Mouse (Mus musculus) midbrain, embryonic 16.5 days (tissue): ENCODE data around the gene Hs6st3. TPM values are rescaled to one million over a fixed set of nuclear protein-coding genes. Genes with fewer than 3 reads are reported as not detected.
"Not testable (repeated sequence)": the region's sequence is repeated elsewhere in the genome, so short reads cannot be mapped to it uniquely, and the experiment has no call there.

Source experiments
- ATAC-seq: fragments of 200-750 bp; cut with Nextera tagmentation; 2 replicates; pipeline ENCODE4 v1.8.0; 2017; ENCODE audit warnings: moderate TSS enrichment
- H3K27ac ChIP-seq: fragments of 300-500 bp; sonication (generic); 2 replicates; pipeline ENCODE4 v1.5.1; 2014; ENCODE audit warnings: mild to moderate bottlenecking, low read length, mixed read lengths
- H3K27me3 ChIP-seq: fragments of 300-500 bp; sonication (generic); 2 replicates; pipeline ENCODE4 v1.6.1; 2014; ENCODE audit warnings: low read depth, low read length, mixed read lengths; ENCODE audit not compliant: control insufficient read depth, insufficient read depth
- H3K36me3 ChIP-seq: fragments of 300-500 bp; sonication (generic); 2 replicates; pipeline ENCODE4 v1.6.1; 2014; ENCODE audit warnings: mild to moderate bottlenecking, low read length, moderate library complexity, mixed read lengths; ENCODE audit not compliant: control insufficient read depth, insufficient read depth
- H3K4me1 ChIP-seq: fragments of 300-500 bp; sonication (generic); 2 replicates; pipeline ENCODE4 v1.6.1; 2014; ENCODE audit warnings: mild to moderate bottlenecking, low read length, mixed read lengths; ENCODE audit not compliant: control insufficient read depth, insufficient read depth
- H3K4me2 ChIP-seq: fragments of 300-500 bp; sonication (generic); 2 replicates; pipeline ENCODE4 v1.6.1; 2014; ENCODE audit warnings: mild to moderate bottlenecking, low read length, mixed read lengths
- H3K4me3 ChIP-seq: fragments of 300-500 bp; sonication (generic); 2 replicates; pipeline ENCODE4 v1.5.1; 2014; ENCODE audit warnings: low read depth, mild to moderate bottlenecking, low read length, moderate library complexity, mixed read lengths
- H3K9ac ChIP-seq: fragments of 300-500 bp; sonication (generic); 2 replicates; pipeline ENCODE4 v1.6.1; 2014; ENCODE audit warnings: low read depth, low read length, mixed read lengths
- H3K9me3 ChIP-seq: fragments of 300-500 bp; sonication (generic); replicated peaks from 2 replicates; pipeline ENCODE4 v1.6.1; 2014; ENCODE audit warnings: mild to moderate bottlenecking, low read length, mixed read lengths; ENCODE audit not compliant: control insufficient read depth, poor library complexity, severe bottlenecking
- WGBS: fragments of 180-500 bp; shearing (Covaris S2); extraction: QIAGEN DNeasy Blood & Tissue Kit; methylation state at CpG from one replicate; pipeline ENCODE4 v1.1.7; 2014; 5-methylcytosine and 5-hydroxymethylcytosine counted together
- polyA plus RNA-seq: library from polyadenylated mRNA; unstranded; fragments of >200 nt; fragmentation: Nextera tagmentation; extraction: Ambion mirVana; gene quantifications from 2 replicates; pipeline ENCODE4 v1.2.1, GENCODE M21; 2015

Hs6st3 gene
- polyA plus RNA-seq, 1 experiment from 2014 or later, result 1.3 TPM

GRCm38 (mm10) chr14:119260176-119260962, 122.2 kb downstream of the Hs6st3 start:
- H3K9ac ChIP-seq, result no peak overlapping the region
- no peaks in the 10 kb centered on the region for H3K36me3 ChIP-seq
- WGBS, result 67% methylated on average over 14 of the region's 14 CpGs
- H3K4me3 ChIP-seq, result no peak overlapping the region
- H3K27ac ChIP-seq, result 0 out of 2 replicates have a peak overlapping the region, but pooled peaks have one; percentile 37
- H3K27me3 ChIP-seq, result no peaks in the 10 kb centered on the region
- peak; percentile 51; the same call in 1 of the 2 replicates for ATAC-seq
- no peaks in the 10 kb centered on the region for H3K9me3 ChIP-seq
- H3K4me1 ChIP-seq, result no peaks in the 10 kb centered on the region
- no peak overlapping the region for H3K4me2 ChIP-seq

DNA sequence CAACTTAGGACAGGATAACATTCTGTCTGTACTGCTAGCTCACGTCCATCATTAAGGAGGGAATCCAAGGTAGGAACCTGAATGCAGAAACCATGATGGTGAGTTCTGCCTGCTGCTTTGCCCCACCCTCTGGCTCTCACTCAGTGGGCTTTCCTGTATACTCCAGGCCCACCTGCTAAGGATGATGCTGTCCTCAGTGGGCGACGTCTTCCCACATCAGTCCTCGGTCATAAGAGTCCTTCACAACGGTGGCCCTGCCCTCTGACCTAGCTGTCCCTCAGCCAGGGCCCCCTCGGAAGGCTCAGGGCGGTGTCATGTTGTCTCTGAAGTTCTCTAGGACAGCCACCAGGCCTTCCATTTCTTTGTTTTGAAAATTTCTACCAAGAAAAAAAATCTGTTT, 128.2 kb downstream of the Hs6st3 start:
- 82% methylated on average over 7 of the region's 7 CpGs for WGBS
- Histone ChIP-seq H3K36me3 (no peaks in the 10 kb centered on the region), H3K4me2 (no peak overlapping the region), H3K27me3 (no peaks in the 10 kb centered on the region), H3K4me3 (no peak overlapping the region), H3K9me3 (no peaks in the 10 kb centered on the region), H3K9ac (no peak overlapping the region), H3K4me1 (no peaks in the 10 kb centered on the region), H3K27ac (no peak overlapping the region)
- ATAC-seq, result no peak

GRCm38 (mm10) chr14:119273088-119273487, 134.9 kb downstream of the Hs6st3 start:
- Histone ChIP-seq H3K27ac (no peak overlapping the region), H3K4me1 (no peaks in the 10 kb centered on the region), H3K36me3 (no peaks in the 10 kb centered on the region), H3K4me3 (no peak overlapping the region), H3K9me3 (no peaks in the 10 kb centered on the region), H3K27me3 (no peaks in the 10 kb centered on the region), H3K9ac (no peak overlapping the region), H3K4me2 (no peak overlapping the region)
- WGBS, result 83% methylated on average over 7 of the region's 7 CpGs
- ATAC-seq, result no peak

DNA sequence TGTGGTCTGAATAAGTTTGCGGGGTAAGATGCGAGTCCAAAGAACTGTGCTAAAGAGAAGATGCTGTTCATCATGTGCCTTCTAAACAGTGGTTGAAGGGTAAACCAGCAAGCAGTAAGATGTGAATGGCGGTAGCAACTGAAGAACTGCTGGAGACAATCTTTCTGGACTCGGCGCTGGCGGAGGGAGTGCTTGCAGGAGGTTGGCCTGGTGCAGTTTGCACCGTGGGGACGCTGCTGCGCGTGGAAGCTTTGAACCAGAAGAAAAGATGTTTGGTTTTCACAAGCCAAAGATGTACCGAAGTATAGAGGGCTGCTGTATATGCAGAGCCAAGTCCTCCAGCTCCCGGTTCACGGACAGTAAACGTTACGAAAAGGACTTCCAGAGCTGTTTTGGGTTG, 140.0 kb downstream of the Hs6st3 start:
- H3K36me3 ChIP-seq, H3K4me1 ChIP-seq, H3K9me3 ChIP-seq, H3K9ac ChIP-seq, H3K4me3 ChIP-seq, H3K27me3 ChIP-seq, H3K27ac ChIP-seq, ATAC-seq, H3K4me2 ChIP-seq: not testable (repeated sequence)
- WGBS, result 93% methylated on average over 10 of the region's 15 CpGs

GRCm38 (mm10) chr14:119283951-119284350, 145.8 kb downstream of the Hs6st3 start:
- no peak overlapping the region for H3K9ac ChIP-seq
- no peak overlapping the region for H3K4me2 ChIP-seq
- H3K4me1 ChIP-seq, result no peaks in the 10 kb centered on the region
- ATAC-seq, result no peak
- H3K36me3 ChIP-seq, result no peaks in the 10 kb centered on the region
- 85% methylated on average over 3 of the region's 3 CpGs for WGBS
- H3K27me3 ChIP-seq, result no peaks in the 10 kb centered on the region
- H3K4me3 ChIP-seq, result no peak overlapping the region
- H3K9me3 ChIP-seq, result no peaks in the 10 kb centered on the region
- no peak overlapping the region for H3K27ac ChIP-seq

DNA sequence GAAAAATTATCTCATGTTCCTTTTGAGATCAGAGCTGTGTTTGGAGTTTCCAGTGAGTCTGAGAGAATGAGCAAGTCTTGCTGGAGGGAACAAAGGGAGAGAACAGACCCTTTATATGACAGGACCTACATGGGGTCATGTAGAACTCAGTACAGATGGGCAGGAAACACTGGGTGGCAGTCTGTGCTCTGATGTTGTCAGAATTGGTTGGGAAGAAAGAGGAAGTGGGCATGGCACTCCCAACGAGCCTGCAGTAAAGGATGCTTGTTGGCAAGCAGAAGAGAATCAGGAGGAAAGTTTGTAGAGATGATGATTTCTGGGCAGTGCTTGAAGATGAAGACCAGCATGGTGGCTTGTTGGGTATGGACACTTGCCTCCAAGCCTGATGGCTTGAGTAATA, 151.5 kb downstream of the Hs6st3 start:
- whole genome bisulfite sequencing, result 77% methylated on average over 1 of the region's 1 CpGs
- Histone ChIP-seq H3K27ac (no peak overlapping the region), H3K9ac (no peak overlapping the region), H3K36me3 (no peaks in the 10 kb centered on the region), H3K4me1 (no peaks in the 10 kb centered on the region), H3K4me3 (no peak overlapping the region), H3K27me3 (no peaks in the 10 kb centered on the region), H3K4me2 (no peak overlapping the region), H3K9me3 (no peaks in the 10 kb centered on the region)
- ATAC-seq, result no peak

DNA sequence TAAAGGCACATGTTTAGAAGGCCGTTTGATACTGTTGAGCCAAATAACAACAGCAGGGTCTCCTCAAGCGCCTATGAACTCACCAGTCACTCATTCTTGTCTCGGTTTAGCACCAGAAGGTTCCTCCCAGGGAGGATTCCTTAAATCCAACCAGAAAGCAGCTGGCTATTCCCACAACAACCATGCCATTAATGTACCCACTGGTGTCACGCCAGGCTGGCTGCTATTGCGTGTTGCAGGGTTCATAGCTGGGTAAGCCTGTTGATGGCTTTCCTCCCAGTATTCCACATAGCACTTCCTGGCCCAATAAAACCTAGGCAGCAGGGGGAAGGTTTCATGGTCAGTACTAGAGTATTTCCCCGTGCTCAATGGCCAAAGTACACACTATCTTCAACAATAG, 155.9 kb downstream of the Hs6st3 start:
- Histone ChIP-seq H3K4me3 (no peak overlapping the region), H3K4me1 (no peaks in the 10 kb centered on the region), H3K9ac (no peak overlapping the region), H3K4me2 (no peak overlapping the region), H3K27ac (no peak overlapping the region), H3K9me3 (no peaks in the 10 kb centered on the region), H3K36me3 (no peaks in the 10 kb centered on the region), H3K27me3 (no peaks in the 10 kb centered on the region)
- 87% methylated on average over 6 of the region's 6 CpGs for WGBS
- no peak for ATAC-seq

DNA sequence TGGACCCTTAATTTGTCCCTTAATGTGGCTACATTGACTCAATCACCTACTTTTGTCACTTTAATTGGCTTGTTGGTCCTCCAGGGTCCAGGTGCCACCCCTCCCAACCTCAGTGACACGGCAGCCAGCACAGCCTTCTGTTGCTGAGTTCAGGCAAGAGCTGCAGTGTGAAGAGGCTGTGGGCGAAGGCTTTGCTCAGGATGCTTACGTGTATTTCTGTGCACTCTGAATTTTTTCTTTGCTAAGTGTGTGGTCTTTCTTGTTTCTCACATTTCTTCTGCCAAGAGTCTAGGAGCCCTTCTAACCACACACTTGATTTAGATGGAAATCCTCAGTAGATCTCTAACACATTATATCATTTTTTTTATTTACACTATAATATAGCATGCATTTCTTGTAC, 168.3 kb downstream of the Hs6st3 start:
- Histone ChIP-seq H3K4me1 (no peaks in the 10 kb centered on the region), H3K4me2 (no peak overlapping the region), H3K36me3 (no peaks in the 10 kb centered on the region), H3K9me3 (no peaks in the 10 kb centered on the region), H3K9ac (no peak overlapping the region), H3K27ac (no peak overlapping the region), H3K27me3 (no peaks in the 10 kb centered on the region), H3K4me3 (no peak overlapping the region)
- ATAC-seq, result no peak
- WGBS, result 80% methylated on average over 3 of the region's 3 CpGs

- H3K9ac ChIP-seq, result no peak overlapping the region
- no peak overlapping the region for H3K4me3 ChIP-seq
- H3K27ac ChIP-seq, result no peak overlapping the region
- H3K9me3 ChIP-seq, result no peaks in the 10 kb centered on the region
- no peaks in the 10 kb centered on the region for H3K36me3 ChIP-seq
- H3K27me3 ChIP-seq, result no peaks in the 10 kb centered on the region
- no peak for ATAC-seq
- 87% methylated on average over 2 of the region's 2 CpGs for WGBS
- H3K4me1 ChIP-seq, result no peaks in the 10 kb centered on the region
- H3K4me2 ChIP-seq, result no peak overlapping the region
These were observed 180.2 kb downstream of the Hs6st3 start for GRCm38 (mm10) chr14:119318379-119318778.
